Mouse (Mus musculus): ENCODE measurements around the gene Mpeg1.

DNA sequence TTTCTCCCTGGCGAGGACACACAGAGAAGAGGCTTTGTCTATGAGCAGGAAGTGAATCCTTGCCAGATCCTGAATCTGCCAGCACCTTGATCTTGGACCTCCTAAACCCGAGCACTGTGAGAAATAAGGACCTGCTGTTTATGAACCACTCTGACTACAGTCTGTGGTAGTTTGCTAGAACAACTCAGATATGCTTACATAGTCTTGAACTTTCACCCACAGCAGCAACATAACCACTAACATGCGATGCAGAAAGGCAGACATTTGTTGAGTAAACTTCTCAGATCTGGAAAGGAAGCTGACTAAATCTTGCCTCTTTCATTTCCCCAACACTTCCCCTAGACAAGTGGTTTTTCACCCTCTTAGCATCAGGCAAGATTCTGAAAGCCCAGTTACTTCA, 11.3 kb downstream of the Mpeg1 start:
- no peak for TF ChIP-seq CTCF (IDR thresholded peaks at IDR 0.05; ENCODE audit: borderline replicate concordance, insufficient read depth, low read length)
- no peak for TF ChIP-seq POLR2A (IDR thresholded peaks at IDR 0.05; ENCODE audit: low read depth, low read length)
